Comparison of ENCODE assay signal across 8 mouse cellular contexts in the genomic region with DNA sequence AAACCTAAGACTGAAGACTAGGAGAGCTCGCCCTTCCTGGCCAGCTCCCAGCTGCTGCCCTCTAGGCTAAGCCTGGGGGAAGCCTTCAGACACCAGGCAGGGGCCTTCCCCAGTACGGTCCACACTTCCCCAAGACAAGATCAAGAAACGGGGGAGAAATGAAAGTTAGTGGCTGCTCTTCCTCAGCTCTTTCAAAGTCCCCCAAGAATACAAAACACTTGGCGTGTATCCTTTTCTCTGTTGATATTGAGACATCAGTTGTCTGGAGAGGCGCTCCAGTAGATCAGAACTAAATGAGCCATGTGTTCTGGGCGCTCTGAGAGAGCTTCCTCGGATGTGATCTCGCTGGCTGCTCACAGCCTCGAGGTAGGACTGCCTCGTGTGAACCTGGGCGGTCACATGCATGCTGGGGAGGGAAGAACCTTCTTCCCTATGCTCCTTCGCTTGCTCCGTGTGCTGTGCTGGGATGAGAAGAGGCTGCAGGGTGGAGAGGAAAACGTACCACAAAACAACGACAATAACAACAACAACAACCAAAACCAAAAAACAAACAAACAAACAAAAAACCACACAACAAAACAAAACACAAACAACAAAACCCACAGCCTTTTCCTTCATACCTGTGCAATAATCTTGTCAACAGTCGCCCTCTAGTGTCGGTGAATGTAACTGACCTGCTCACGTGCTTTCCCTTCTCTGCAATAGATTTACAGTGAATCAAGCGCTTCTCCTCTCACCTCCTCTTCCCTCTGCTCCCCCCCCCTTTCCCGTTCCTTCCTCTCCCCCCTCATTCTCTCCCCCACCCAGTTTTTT. TPM values are rescaled to one million over a fixed set of nuclear protein-coding genes. Genes with fewer than 3 reads are reported as not detected.
DNase-seq lines count a peak whose midpoint lies in the region; ATAC-seq and TF ChIP-seq lines count a peak whose summit lies in the region.

No protein-coding gene starts in this region.

- peaks cover 16% of the 10 kb centered on the region for H3K4me1 ChIP-seq in forebrain, embryonic 13.5 days
- H3K4me1 ChIP-seq in hindbrain, embryonic 11.5 days (replicated peaks; ENCODE audit: control insufficient read depth, insufficient read depth, low read length), result no peaks in the 10 kb centered on the region; the same call in 1 of the 2 replicates
- H3K4me1 ChIP-seq in lung, postnatal 0 days (ENCODE audit: insufficient read depth, low read depth, low read length), result peaks cover 17% of the 10 kb centered on the region

- peak; percentile 69 for ATAC-seq in forebrain, embryonic 13.5 days
- ATAC-seq in hindbrain, embryonic 11.5 days (ENCODE audit: low FRiP score), result peak; percentile 71
- ATAC-seq in lung, postnatal 0 days, result peak; percentile 23; the same call in 1 of the 2 replicates

- 23% methylated on average over 20 of the region's 20 CpGs for WGBS in forebrain, embryonic 13.5 days
- whole genome bisulfite sequencing in hindbrain, embryonic 11.5 days, result 25% methylated on average over 20 of the region's 20 CpGs
- WGBS in lung, postnatal 0 days, result 18% methylated on average over 20 of the region's 20 CpGs

- TF ChIP-seq CTCF in lung, postnatal 0 days (IDR thresholded peaks at IDR 0.05), result peak; percentile 80

- no peak overlapping the region for H3K4me3 ChIP-seq in forebrain, embryonic 13.5 days
- no peak overlapping the region for H3K4me3 ChIP-seq in hindbrain, embryonic 11.5 days (ENCODE audit: low read depth, low read length)
- H3K4me3 ChIP-seq in lung, postnatal 0 days (ENCODE audit: low read depth, low read length), result no peak overlapping the region

- TF ChIP-seq EP300 in lung, postnatal 0 days (IDR thresholded peaks at IDR 0.05), result no peak

- no peak overlapping the region for H3K27ac ChIP-seq in forebrain, embryonic 13.5 days
- H3K27ac ChIP-seq in hindbrain, embryonic 11.5 days (ENCODE audit: low read depth, low read length), result 0 out of 2 replicates have a peak overlapping the region, but pooled peaks have one; percentile 4
- no peak overlapping the region for H3K27ac ChIP-seq in lung, postnatal 0 days (ENCODE audit: low read length)

- H3K36me3 ChIP-seq in forebrain, embryonic 13.5 days (ENCODE audit: poor library complexity, severe bottlenecking), result no peaks in the 10 kb centered on the region
- no peaks in the 10 kb centered on the region for H3K36me3 ChIP-seq in hindbrain, embryonic 11.5 days (ENCODE audit: control insufficient read depth, insufficient read depth, low read length)
- H3K36me3 ChIP-seq in lung, postnatal 0 days (ENCODE audit: insufficient read depth, low read length), result no peaks in the 10 kb centered on the region

- DNase-seq in MEL-GATA-1-ER (ENCODE audit: extremely low read depth, low read depth), result peak; percentile 74
- peak; percentile 74 for DNase-seq in c-Kit-positive CD71-positive TER-119-positive erythroid progenitor cells, embryonic 14.5 days (ENCODE audit: low spot score)
- DNase-seq in hindbrain, embryonic 11.5 days (ENCODE audit: low spot score), result peak; percentile 83
- DNase-seq in layer of hippocampus, adult 9-11 months, result peak; percentile 81
- DNase-seq in lung, postnatal 0 days (ENCODE audit: low spot score), result peak; percentile 83
- DNase-seq in retina, embryonic 14.5 days (ENCODE audit: low spot score), result peak; percentile 87
- DNase-seq in yolk sac, embryonic 10.5 days (ENCODE audit: low spot score), result peak; percentile 58

- H3K27me3 ChIP-seq in forebrain, embryonic 13.5 days, result no peaks in the 10 kb centered on the region
- peaks cover 2% of the 10 kb centered on the region; the same call in 1 of the 2 replicates for H3K27me3 ChIP-seq in hindbrain, embryonic 11.5 days (ENCODE audit: control insufficient read depth, insufficient read depth, low read length)
- no peaks in the 10 kb centered on the region for H3K27me3 ChIP-seq in lung, postnatal 0 days (replicated peaks; ENCODE audit: insufficient read depth, low read length)

- no peak overlapping the region for H3K9ac ChIP-seq in forebrain, embryonic 13.5 days
- H3K9ac ChIP-seq in hindbrain, embryonic 11.5 days (ENCODE audit: low read depth, low read length), result no peak overlapping the region
- H3K9ac ChIP-seq in lung, postnatal 0 days (replicated peaks; ENCODE audit: low read depth), result no peak overlapping the region

- H3K9me3 ChIP-seq in forebrain, embryonic 13.5 days (replicated peaks), result no peaks in the 10 kb centered on the region
- H3K9me3 ChIP-seq in hindbrain, embryonic 11.5 days (ENCODE audit: control insufficient read depth, low read length), result no peaks in the 10 kb centered on the region
- no peaks in the 10 kb centered on the region for H3K9me3 ChIP-seq in lung, postnatal 0 days (ENCODE audit: low read length)

- peak overlapping the region; percentile 40 for H3K4me2 ChIP-seq in forebrain, embryonic 13.5 days
- H3K4me2 ChIP-seq in hindbrain, embryonic 11.5 days (replicated peaks; ENCODE audit: low read depth, low read length), result peak overlapping the region; percentile 4; the same call in 1 of the 2 replicates
- H3K4me2 ChIP-seq in lung, postnatal 0 days (replicated peaks; ENCODE audit: low read depth, low read length), result peak overlapping the region; percentile 43

RNA-seq across cellular contexts. Expression of gene Ccnl1, which starts 28.0 kb away (rescaled TPM):
- polyA plus RNA-seq in forebrain, embryonic 13.5 days (2015; fragmentation: Nextera tagmentation; extraction: Ambion mirVana), result 86.3 and 95.3 TPM in 2 replicates
- polyA plus RNA-seq in hindbrain, embryonic 11.5 days (2014; fragmentation: Nextera tagmentation; extraction: Ambion mirVana), result 121 and 124 TPM in 2 replicates
- 94.5 and 99.4 TPM in 2 replicates for polyA plus RNA-seq in lung, postnatal 0 days (2015; fragmentation: Nextera tagmentation; extraction: Ambion mirVana)
